Mouse (Mus musculus) spleen, adult 2 months (tissue): ENCODE data around the gene Gm20388.

Experiments
- CTCF ChIP-seq: fragments of 200-500 bp; IDR thresholded peaks from 2 replicates; pipeline ENCODE4 v1.5.1; 2011; ENCODE audit warnings: mild to moderate bottlenecking, inconsistent platforms; ENCODE audit not compliant: insufficient read depth, insufficient read length, insufficient replicate concordance; ENCODE audit errors: extremely low read depth
- POLR2A ChIP-seq: fragments of 200-500 bp; IDR thresholded peaks from 2 replicates; pipeline ENCODE4 v1.6.1; 2011; ENCODE audit warnings: low read depth, low read length, inconsistent platforms

DNA sequence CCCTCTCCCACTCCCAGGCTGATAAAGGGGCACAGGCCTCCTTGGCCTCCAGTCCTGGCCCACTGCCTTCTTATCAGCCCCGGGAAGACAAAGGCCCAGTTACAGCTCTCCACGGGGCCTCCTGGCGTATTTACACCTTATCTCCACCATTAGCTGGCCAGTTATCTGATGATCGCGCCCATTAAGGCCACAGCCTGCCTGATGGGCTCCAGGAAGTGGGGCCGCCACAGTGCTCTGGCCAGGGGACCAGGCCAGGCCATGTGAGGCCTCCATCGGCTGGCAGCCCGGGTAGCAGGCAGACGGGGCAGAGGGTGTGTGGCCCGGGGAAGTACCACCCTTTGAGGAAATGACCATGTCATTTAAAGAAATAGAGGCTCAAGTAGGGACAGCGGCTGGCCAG is 2412.2 kb downstream of the Gm20388 start:
- TF ChIP-seq POLR2A (no peak), CTCF (no peak)
